Mouse (Mus musculus): ENCODE results near the gene Olfr1412. TPM values are rescaled to one million over a fixed set of nuclear protein-coding genes. Genes with fewer than 3 reads are reported as not detected.

Gene Olfr1412
- polyA plus RNA-seq, 1 experiment from 2014 or later, result not detected

DNA sequence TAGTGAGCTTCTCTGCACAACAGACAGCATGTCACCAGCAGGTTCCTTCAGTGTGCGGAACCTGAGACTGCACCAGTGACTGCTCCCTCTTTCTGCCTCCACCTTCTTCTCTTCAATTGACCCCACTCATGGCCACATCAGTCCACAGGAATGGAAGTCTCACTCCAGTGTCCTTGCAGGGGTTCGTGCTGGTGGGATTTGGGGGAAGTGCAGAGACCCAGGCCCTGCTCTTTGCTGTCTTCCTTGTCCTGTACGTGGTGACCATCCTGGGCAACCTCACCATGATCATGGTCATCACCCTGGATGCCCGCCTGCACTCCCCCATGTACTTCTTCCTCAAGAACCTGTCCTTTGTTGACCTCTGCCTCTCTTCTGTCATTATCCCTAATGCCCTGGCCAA is 22.1 kb downstream of the Olfr1412 start:
- DNase-seq (ENCODE audit: low spot score) (no peak), ATAC-seq (replicated peaks; ENCODE audit: insufficient number of reproducible peaks, low FRiP score, low TSS enrichment, low read depth) (no peak)
- no peaks in the 10 kb centered on the region for H3K4me1 ChIP-seq (ENCODE audit: control insufficient read depth, insufficient read depth, low read length)
- H3K27me3 ChIP-seq (ENCODE audit: control insufficient read depth, insufficient read depth, low read length), result no peaks in the 10 kb centered on the region
- no peaks in the 10 kb centered on the region for H3K36me3 ChIP-seq (replicated peaks; ENCODE audit: control insufficient read depth, insufficient read depth, low read depth, low read length)
- no peak overlapping the region for H3K4me2 ChIP-seq (ENCODE audit: low read depth, low read length)
- WGBS, result 74% methylated on average over 4 of the region's 4 CpGs
- no peak overlapping the region for H3K9ac ChIP-seq (replicated peaks; ENCODE audit: low read length)
- H3K4me3 ChIP-seq (ENCODE audit: low read depth, low read length), result no peak overlapping the region
- H3K9me3 ChIP-seq (replicated peaks; ENCODE audit: control insufficient read depth, low read length), result no peaks in the 10 kb centered on the region
- no peak overlapping the region for H3K27ac ChIP-seq (replicated peaks; ENCODE audit: low read depth, low read length)

GRCm38 (mm10) chr1:92611008-92611407 is 25.4 kb downstream of the Olfr1412 start:
- no peak for ATAC-seq (replicated peaks; ENCODE audit: insufficient number of reproducible peaks, low FRiP score, low TSS enrichment, low read depth)
- WGBS, result 7% methylated on average over 5 of the region's 5 CpGs

DNA sequence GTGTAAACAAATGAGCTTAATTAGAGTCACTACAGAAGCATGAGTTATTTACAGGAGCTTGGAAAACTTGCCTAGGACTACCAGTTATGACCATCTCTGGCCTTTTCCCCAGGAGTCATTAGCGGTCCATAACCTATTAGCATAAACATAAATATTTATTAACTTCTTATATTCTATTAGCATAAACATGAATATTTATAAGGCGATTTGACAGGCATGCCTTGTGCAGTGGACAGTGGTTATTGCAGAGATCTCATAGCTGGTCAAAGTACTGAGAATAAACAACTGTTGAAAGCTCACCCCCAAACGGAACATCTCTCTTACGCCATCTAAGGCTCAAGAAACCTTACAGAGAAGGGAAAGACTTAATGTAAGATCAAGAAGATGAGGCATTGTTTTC is 27.6 kb downstream of the Olfr1412 start:
- H3K9ac ChIP-seq (replicated peaks; ENCODE audit: low read length), result no peak overlapping the region
- H3K36me3 ChIP-seq (replicated peaks; ENCODE audit: control insufficient read depth, insufficient read depth, low read depth, low read length), result no peaks in the 10 kb centered on the region
- DNase-seq (ENCODE audit: low spot score), result no peak
- H3K4me3 ChIP-seq (ENCODE audit: low read depth, low read length), result no peak overlapping the region
- H3K27ac ChIP-seq (replicated peaks; ENCODE audit: low read depth, low read length), result no peak overlapping the region
- no peaks in the 10 kb centered on the region for H3K9me3 ChIP-seq (replicated peaks; ENCODE audit: control insufficient read depth, low read length)
- ATAC-seq (replicated peaks; ENCODE audit: insufficient number of reproducible peaks, low FRiP score, low TSS enrichment, low read depth), result no peak
- H3K4me2 ChIP-seq (ENCODE audit: low read depth, low read length), result no peak overlapping the region
- H3K4me1 ChIP-seq (ENCODE audit: control insufficient read depth, insufficient read depth, low read length), result no peaks in the 10 kb centered on the region
- no peaks in the 10 kb centered on the region for H3K27me3 ChIP-seq (ENCODE audit: control insufficient read depth, insufficient read depth, low read length)
- WGBS, result 43% methylated on average over 4 of the region's 4 CpGs

More at GRCm38 (mm10) chr1:92611008-92611407, 25.4 kb downstream of the Olfr1412 start:
- Histone ChIP-seq H3K9ac (replicated peaks; ENCODE audit: low read length) (no peak overlapping the region), H3K4me2 (ENCODE audit: low read depth, low read length) (no peak overlapping the region), H3K4me1 (ENCODE audit: control insufficient read depth, insufficient read depth, low read length) (no peaks in the 10 kb centered on the region), H3K36me3 (replicated peaks; ENCODE audit: control insufficient read depth, insufficient read depth, low read depth, low read length) (no peaks in the 10 kb centered on the region), H3K27me3 (ENCODE audit: control insufficient read depth, insufficient read depth, low read length) (no peaks in the 10 kb centered on the region), H3K4me3 (ENCODE audit: low read depth, low read length) (no peak overlapping the region), H3K9me3 (replicated peaks; ENCODE audit: control insufficient read depth, low read length) (no peaks in the 10 kb centered on the region), H3K27ac (replicated peaks; ENCODE audit: low read depth, low read length) (no peak overlapping the region)
- DNase-seq (ENCODE audit: low spot score), result peak; percentile 77

- DNase-seq (ENCODE audit: low spot score), result peak; percentile 30
- Histone ChIP-seq H3K4me2 (ENCODE audit: low read depth, low read length) (no peak overlapping the region), H3K27me3 (ENCODE audit: control insufficient read depth, insufficient read depth, low read length) (no peaks in the 10 kb centered on the region), H3K4me3 (ENCODE audit: low read depth, low read length) (no peak overlapping the region), H3K9me3 (replicated peaks; ENCODE audit: control insufficient read depth, low read length) (no peaks in the 10 kb centered on the region), H3K36me3 (replicated peaks; ENCODE audit: control insufficient read depth, insufficient read depth, low read depth, low read length) (no peaks in the 10 kb centered on the region), H3K4me1 (ENCODE audit: control insufficient read depth, insufficient read depth, low read length) (no peaks in the 10 kb centered on the region), H3K27ac (replicated peaks; ENCODE audit: low read depth, low read length) (no peak overlapping the region), H3K9ac (replicated peaks; ENCODE audit: low read length) (no peak overlapping the region)
- WGBS, result 9% methylated on average over 1 of the region's 1 CpGs
- ATAC-seq (replicated peaks; ENCODE audit: insufficient number of reproducible peaks, low FRiP score, low TSS enrichment, low read depth), result no peak
Observed at GRCm38 (mm10) chr1:92614516-92614915, 28.9 kb downstream of the Olfr1412 start.

GRCm38 (mm10) chr1:92616046-92616445 is 30.5 kb downstream of the Olfr1412 start:
- Histone ChIP-seq H3K9me3 (replicated peaks; ENCODE audit: control insufficient read depth, low read length) (no peaks in the 10 kb centered on the region), H3K4me1 (ENCODE audit: control insufficient read depth, insufficient read depth, low read length) (no peaks in the 10 kb centered on the region), H3K4me2 (ENCODE audit: low read depth, low read length) (no peak overlapping the region), H3K36me3 (replicated peaks; ENCODE audit: control insufficient read depth, insufficient read depth, low read depth, low read length) (no peaks in the 10 kb centered on the region), H3K9ac (replicated peaks; ENCODE audit: low read length) (no peak overlapping the region), H3K4me3 (ENCODE audit: low read depth, low read length) (no peak overlapping the region), H3K27me3 (ENCODE audit: control insufficient read depth, insufficient read depth, low read length) (no peaks in the 10 kb centered on the region), H3K27ac (replicated peaks; ENCODE audit: low read depth, low read length) (no peak overlapping the region)
- ATAC-seq (replicated peaks; ENCODE audit: insufficient number of reproducible peaks, low FRiP score, low TSS enrichment, low read depth) (no peak), DNase-seq (ENCODE audit: low spot score) (no peak)
- 72% methylated on average over 1 of the region's 1 CpGs for WGBS

GRCm38 (mm10) chr1:92617488-92617887 is 31.9 kb downstream of the Olfr1412 start, which contains the start of gene Olfr12:
Gene Olfr12 (plus strand): TSS chr1:92617788.
- no peak for ATAC-seq (replicated peaks; ENCODE audit: insufficient number of reproducible peaks, low FRiP score, low TSS enrichment, low read depth)
- H3K9me3 ChIP-seq (replicated peaks; ENCODE audit: control insufficient read depth, low read length), result no peaks in the 10 kb centered on the region
- H3K36me3 ChIP-seq (replicated peaks; ENCODE audit: control insufficient read depth, insufficient read depth, low read depth, low read length), result no peaks in the 10 kb centered on the region
- no peaks in the 10 kb centered on the region for H3K27me3 ChIP-seq (ENCODE audit: control insufficient read depth, insufficient read depth, low read length)
- no peak within 1 kb of the TSS for H3K4me3 ChIP-seq (ENCODE audit: low read depth, low read length)
- H3K4me2 ChIP-seq (ENCODE audit: low read depth, low read length), result no peak within 1 kb of the TSS
- no peak for DNase-seq (ENCODE audit: low spot score)
- H3K4me1 ChIP-seq (ENCODE audit: control insufficient read depth, insufficient read depth, low read length), result no peaks in the 10 kb centered on the region
- no peak within 1 kb of the TSS for H3K9ac ChIP-seq (replicated peaks; ENCODE audit: low read length)
- no peak within 1 kb of the TSS for H3K27ac ChIP-seq (replicated peaks; ENCODE audit: low read depth, low read length)
- WGBS, result 68% methylated on average over 2 of the region's 2 CpGs

DNA sequence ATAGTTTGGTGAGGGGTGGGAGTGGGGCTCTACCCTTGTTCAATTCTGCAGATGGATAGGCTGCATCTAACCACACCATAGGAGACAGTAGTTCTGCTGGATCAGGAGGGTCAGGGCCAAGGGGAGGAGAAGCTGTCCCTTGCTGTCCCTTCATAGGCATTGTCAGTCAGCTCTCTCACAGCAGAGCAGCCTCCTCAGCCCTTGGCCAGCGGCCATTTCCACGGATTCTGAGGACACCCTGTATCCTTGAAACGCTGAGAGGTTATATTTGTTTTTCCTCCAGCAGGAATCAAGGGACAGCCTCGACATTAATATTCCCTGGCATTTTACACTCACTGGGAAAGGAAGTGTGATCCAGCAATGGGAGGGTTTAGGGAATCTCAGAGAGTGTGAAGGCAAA is 32.8 kb downstream of the Olfr1412 start:
- DNase-seq (ENCODE audit: low spot score) (no peak), ATAC-seq (replicated peaks; ENCODE audit: insufficient number of reproducible peaks, low FRiP score, low TSS enrichment, low read depth) (no peak)
- no peaks in the 10 kb centered on the region for H3K36me3 ChIP-seq (replicated peaks; ENCODE audit: control insufficient read depth, insufficient read depth, low read depth, low read length)
- H3K27ac ChIP-seq (replicated peaks; ENCODE audit: low read depth, low read length), result no peak overlapping the region
- 81% methylated on average over 4 of the region's 4 CpGs for WGBS
- H3K4me2 ChIP-seq (ENCODE audit: low read depth, low read length), result no peak overlapping the region
- H3K9me3 ChIP-seq (replicated peaks; ENCODE audit: control insufficient read depth, low read length), result no peaks in the 10 kb centered on the region
- H3K4me1 ChIP-seq (ENCODE audit: control insufficient read depth, insufficient read depth, low read length), result no peaks in the 10 kb centered on the region
- no peaks in the 10 kb centered on the region for H3K27me3 ChIP-seq (ENCODE audit: control insufficient read depth, insufficient read depth, low read length)
- no peak overlapping the region for H3K9ac ChIP-seq (replicated peaks; ENCODE audit: low read length)
- H3K4me3 ChIP-seq (ENCODE audit: low read depth, low read length), result no peak overlapping the region

GRCm38 (mm10) chr1:92628227-92628626 is 42.6 kb downstream of the Olfr1412 start:
- Histone ChIP-seq H3K4me3 (ENCODE audit: low read depth, low read length) (no peak overlapping the region), H3K4me2 (ENCODE audit: low read depth, low read length) (no peak overlapping the region), H3K4me1 (ENCODE audit: control insufficient read depth, insufficient read depth, low read length) (no peaks in the 10 kb centered on the region), H3K27me3 (ENCODE audit: control insufficient read depth, insufficient read depth, low read length) (no peaks in the 10 kb centered on the region), H3K36me3 (replicated peaks; ENCODE audit: control insufficient read depth, insufficient read depth, low read depth, low read length) (no peaks in the 10 kb centered on the region), H3K9me3 (replicated peaks; ENCODE audit: control insufficient read depth, low read length) (no peaks in the 10 kb centered on the region), H3K27ac (replicated peaks; ENCODE audit: low read depth, low read length) (no peak overlapping the region), H3K9ac (replicated peaks; ENCODE audit: low read length) (no peak overlapping the region)
- ATAC-seq (replicated peaks; ENCODE audit: insufficient number of reproducible peaks, low FRiP score, low TSS enrichment, low read depth) (no peak), DNase-seq (ENCODE audit: low spot score) (no peak)
- 77% methylated on average over 4 of the region's 4 CpGs for WGBS

All from embryonic facial prominence, embryonic 11.5 days (tissue).